Mouse (Mus musculus) brain, embryonic 14.5 days (tissue): ENCODE measurements around the gene B4galt5. TPM values are rescaled to one million over a fixed set of nuclear protein-coding genes. Genes with fewer than 3 reads are reported as not detected.

ENCODE experiments used
- DNase-seq: peaks from one replicate; pipeline ENCODE4 v3.0.0-alpha.2; 2011; ENCODE audit warnings: low read depth
- CTCF ChIP-seq: fragments of 200-500 bp; IDR thresholded peaks from 2 replicates; pipeline ENCODE4 v1.5.1; 2012; ENCODE audit warnings: inconsistent platforms, mild to moderate bottlenecking, moderate library complexity, borderline replicate concordance; ENCODE audit not compliant: insufficient read depth, insufficient read length; ENCODE audit errors: extremely low read depth
- POLR2A ChIP-seq: fragments of 200-500 bp; IDR thresholded peaks from 2 replicates; pipeline ENCODE4 v1.6.1; 2012; ENCODE audit warnings: mild to moderate bottlenecking, inconsistent platforms, borderline replicate concordance; ENCODE audit not compliant: poor library complexity, insufficient read depth, insufficient read length, severe bottlenecking; ENCODE audit errors: extremely low read depth
- polyA plus RNA-seq: library from polyadenylated mRNA; depleted of rRNA; stranded (reverse); fragments of >200 nt; gene quantifications from 2 replicates; pipeline ENCODE4 v1.2.3, GENCODE M21; 2012

Gene B4galt5
- polyA plus RNA-seq, 1 experiment, result 36.9 TPM

DNA sequence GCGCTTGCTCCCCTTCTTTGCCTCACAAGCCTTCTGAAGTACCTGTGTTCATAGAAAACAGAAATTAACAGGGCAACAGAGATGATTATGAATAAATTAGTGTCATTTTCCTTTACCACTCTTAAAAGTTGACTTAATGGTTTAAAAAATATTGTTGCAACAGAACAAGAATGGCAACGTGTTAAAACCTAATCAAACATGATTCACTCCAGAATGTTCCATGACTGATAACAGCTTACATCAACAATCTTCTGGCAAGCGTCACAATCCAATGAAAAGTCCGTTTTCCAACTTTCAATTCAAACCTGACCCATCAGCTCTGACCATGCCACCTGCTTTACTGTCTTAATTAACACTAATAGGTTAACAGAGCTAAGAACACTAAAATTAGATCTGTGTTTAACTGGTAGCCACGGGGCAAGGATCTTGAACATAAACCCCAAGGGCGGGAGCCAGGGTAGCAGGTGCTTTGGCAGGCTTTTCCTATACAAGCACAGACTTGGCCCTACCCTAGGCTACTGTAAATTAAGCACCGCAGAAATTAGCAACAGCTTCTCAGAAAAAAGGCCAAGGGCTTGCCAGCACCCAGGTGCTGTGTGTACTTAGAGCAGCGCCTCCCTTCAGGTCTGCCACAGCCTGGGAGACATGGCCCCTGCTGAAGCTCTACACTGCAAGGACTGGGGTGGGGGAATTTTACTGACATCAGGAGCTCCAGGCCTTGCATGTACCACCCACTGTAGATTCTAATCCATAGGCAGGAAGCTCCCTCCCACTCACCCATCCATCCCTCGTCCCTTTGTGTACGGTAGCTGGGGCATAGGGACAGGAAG is 12.4 kb downstream of the B4galt5 start:
- DNase-seq, result peak; percentile 80
- TF ChIP-seq POLR2A (no peak), CTCF (no peak)

DNA sequence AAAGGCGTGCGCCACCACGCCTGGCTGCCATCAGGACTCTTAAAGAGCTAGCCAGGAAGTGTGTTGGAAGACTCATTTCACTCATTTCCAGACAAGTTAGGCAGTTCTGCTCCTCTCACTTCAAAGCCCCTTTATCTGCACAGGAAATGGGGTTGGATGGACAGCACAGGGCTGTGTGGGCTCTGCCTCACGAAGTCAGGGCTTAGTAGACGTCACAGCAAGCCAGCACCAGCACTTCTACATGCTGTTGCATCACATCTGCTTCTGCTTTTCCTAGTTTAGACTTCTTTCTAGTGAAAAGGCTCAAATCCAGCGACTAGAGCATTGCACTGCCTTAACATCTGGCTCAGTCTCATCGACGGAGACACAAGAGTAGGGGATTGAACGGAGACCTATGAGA is 13.9 kb downstream of the B4galt5 start:
- TF ChIP-seq CTCF (no peak), POLR2A (no peak)
- no peak for DNase-seq

DNA sequence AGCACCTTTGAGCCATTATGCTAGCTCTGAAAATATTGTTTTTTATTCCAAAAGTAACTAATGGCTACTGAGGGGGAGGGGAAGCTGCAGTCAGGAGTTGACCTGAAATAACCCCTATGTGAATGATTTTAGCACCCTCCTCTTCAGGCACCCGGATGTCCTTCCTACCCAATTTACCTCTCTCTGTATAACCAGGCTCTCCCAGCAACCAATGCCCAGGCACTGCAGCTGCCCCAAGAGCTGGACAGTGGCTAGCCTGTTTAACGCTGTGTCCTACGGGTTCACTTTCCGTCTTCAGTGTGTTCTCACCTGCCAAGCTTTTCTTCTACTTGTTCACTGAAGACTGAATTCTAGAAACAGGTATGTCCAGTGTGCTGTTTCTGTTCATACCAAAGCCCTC is 14.7 kb downstream of the B4galt5 start:
- no peak for DNase-seq
- TF ChIP-seq POLR2A, result no peak
- no peak for TF ChIP-seq CTCF

DNA sequence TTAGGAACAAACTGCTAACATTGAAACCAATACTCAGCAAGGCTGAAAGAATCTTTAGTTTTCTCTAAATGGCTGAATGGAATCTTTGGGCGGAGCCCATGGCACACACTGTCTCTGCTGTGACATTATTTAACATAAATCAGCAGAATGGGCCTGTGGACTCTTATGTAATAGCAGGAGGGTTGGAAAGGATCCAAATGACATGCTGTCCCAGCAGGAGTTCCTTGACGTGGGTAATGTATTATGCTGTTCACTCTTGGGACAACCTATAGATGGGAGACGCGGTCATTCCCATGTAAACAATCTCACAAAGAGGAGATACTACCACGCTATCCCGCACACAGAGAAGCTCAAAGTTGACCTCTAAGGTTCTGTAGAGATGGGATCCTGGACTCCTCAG is 15.5 kb downstream of the B4galt5 start:
- TF ChIP-seq CTCF (no peak), POLR2A (no peak)
- no peak for DNase-seq

DNA sequence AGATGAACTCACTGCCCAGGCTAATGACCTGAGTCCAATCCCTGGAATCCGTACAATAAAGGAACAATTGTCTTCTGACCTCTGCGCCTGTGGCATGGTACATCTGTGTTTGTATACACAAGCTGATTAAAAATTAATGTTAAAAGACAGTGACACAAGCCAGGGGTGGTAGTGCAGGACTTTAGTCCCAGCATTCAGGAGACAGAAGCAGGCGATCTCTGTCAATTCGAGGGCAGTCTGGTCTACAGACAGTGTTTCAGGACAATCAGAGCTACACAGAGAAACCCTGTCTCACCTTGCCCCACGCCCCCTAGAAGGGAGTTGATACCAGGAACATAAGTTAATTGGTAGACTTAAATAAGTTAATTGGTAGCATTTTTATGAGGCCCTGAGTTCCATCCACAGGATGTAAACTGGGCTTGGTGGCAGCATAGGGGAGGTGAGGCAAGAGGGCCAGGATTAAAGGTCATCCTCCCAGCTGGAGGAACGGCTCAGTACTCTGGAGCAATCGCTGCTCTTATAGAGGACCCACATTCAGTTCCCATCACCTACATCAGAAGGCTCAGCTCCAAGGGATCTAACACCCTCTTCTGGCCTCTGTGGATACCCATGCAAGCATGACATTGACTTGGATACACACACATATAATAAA is 16.5 kb downstream of the B4galt5 start:
- DNase-seq, result no peak
- TF ChIP-seq POLR2A (no peak), CTCF (no peak)

DNA sequence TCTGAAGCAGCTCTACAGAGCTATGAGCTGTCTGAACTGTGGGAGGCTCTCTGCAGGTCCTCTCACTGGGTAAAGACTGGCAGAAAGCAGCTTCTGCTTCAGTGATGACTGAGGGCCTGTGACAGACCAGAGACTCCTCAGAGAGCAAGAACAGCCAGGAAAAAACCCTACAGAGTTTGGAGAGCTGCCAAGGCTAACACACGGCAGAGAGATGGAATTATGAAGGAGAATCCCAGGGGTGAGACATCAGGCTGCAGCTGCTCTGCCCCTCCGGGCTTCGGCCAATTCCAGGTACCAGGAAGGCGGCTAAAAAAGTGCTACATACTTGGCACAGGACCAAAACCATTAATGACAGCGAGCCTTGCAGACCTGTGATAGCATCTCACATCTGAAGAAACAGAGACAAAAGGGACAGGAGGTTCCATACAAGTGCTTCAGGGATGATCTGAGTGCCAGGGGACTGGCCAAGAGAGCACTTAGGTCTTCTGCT is 17.5 kb downstream of the B4galt5 start:
- no peak for TF ChIP-seq CTCF
- peak; percentile 80 for DNase-seq

DNA sequence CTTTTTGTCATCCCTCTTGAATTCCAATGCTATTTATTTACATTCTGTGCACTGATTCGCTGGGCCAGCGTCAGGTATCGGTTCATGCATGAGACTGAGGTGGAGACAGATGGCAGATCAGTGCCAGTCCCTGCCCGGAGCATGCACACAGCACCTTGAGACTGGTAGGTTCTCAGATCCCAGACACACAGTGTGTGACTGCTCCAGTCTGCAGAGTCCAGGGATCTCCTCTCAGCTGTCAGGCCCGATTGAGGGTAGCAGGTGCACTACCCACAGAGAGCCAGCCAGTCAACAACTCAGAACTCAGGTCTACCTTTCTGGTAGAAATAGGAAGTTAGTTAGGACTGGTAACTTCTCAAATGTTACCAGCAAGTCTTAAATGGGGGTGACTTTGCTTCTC is 18.4 kb downstream of the B4galt5 start:
- TF ChIP-seq POLR2A (no peak), CTCF (no peak)
- no peak for DNase-seq

DNA sequence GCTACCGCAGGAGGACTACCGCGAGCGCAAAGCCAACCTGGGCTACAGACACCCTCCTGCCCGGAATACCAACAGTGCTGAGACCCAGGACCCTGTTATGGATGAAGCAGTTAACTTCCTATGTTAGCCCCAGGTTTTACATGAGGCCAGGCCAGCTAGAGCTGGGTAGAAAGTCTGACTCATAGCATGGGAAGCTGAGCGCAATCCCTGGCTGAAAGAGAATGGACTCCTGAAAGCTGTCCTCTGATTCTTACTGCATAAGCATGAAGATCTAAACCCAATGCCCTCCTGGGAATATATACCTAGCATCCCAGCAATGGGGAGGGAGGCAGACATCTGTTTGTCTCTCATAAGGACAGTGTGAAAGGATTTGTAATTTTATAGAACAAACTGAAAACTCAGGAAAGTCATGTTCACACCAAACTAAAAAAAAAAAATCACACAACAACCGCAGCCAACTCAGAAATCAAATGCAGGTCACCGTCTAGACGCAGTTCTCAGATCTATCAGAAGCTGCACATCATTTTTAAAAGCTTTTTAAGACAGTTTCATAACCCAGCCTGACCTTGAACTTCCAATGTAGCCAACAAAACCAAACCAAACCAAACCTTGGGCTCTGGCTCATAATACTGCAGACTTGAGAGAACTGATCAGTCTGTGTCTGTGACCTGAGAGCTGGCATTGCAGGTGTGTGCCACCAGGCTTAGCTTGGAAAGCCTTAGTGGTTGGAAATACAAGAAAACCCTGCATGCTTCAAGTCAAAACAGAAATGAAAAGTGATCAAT is 19.3 kb downstream of the B4galt5 start:
- DNase-seq, result no peak
- TF ChIP-seq POLR2A (no peak), CTCF (no peak)

DNA sequence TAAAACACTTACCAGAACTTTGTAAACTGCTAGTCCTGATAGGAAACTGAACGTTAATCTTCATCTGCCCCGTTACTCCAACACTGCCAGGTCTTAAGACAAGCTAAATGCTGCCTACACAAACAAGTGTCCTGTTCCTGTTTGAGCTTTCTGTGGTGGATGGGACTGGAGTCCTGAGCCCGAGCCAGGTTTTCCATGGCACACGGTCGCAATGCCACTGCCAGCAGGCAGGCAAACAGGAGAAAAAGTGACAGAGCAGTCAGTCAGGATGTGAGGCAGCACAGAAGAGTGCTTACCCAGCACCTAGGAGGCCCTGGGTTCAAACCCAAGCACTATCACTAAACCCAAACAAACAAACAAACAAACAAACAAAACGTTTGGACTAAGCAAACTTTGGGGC is 20.6 kb downstream of the B4galt5 start:
- no peak for TF ChIP-seq CTCF
- TF ChIP-seq POLR2A, result no peak
- DNase-seq, result no peak

DNA sequence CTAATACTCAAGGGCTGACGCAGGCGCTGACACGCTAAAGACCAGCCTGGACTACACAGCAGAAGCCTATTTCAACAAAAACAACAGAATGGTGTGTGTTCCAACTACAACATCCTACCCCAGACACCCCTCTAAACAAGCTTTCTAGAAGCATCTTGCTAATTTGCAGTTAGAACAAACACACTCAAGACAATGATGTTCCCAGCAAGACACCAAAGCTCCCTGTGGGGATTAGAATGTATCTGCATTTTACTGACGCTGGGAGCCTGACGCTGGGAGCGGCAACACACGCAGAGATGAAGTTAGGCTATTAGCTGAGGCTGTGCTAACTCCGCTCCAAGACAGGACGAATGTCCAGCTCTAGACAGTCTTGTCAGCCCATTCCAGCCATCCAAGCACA is 22.4 kb downstream of the B4galt5 start:
- no peak for DNase-seq
- TF ChIP-seq POLR2A, result no peak
- no peak for TF ChIP-seq CTCF

DNA sequence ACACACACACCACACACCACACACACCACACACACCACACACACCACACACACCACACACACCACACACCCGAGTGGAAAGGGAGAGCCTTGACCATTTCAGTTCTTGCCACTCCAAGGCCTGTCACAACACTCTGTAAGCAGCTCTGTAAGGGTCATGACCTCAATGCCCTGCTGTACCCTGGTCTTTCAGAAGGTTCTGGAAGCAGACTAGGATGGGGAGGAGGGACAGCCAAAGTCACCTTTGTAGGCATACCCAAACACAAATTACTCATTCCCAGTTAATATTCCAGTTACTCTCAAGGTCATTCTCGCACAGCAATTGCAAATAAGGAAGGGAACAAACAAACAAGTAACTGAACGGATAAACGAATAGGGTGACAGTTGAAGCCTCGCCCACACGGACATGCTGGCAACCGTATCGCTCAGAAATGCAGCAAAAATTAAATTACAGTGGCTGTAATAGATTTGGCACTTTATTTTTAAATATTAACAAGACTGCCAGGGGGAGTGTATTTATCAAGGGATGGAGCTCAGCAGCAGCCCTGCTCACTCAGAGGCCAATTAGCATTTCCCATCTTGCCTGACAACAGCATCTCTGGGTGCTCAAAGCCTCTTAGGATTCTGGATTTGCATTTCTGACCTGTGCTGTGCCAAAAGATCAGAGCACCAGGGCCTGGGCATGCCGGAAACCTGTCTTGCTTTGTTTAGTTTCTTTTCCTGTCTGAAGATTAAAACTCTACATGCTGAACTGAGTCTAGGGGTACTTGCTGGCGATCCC is 24.6 kb downstream of the B4galt5 start:
- TF ChIP-seq CTCF (no peak), POLR2A (no peak)
- DNase-seq, result peak; percentile 56

DNA sequence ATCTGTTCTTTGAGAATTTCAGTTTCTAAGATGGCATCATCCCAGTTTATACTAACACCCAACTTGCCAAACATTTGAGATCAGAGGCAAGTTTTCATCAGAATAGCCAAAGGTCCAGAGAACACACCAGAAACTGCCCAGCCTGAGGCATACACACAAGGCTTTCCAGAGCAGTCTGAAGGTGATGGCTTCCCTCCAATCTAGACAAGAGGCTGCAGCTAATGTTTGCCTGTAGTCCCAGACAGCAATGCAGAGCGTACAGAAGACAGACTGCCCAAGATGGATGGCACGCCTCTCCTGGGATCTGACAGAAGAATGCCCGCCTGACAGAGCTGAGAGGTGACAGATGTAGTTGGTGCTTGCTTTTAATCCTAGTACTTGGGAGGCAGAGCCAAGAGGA is 25.9 kb downstream of the B4galt5 start:
- no peak for DNase-seq
- no peak for TF ChIP-seq POLR2A
- TF ChIP-seq CTCF, result no peak
